Mouse (Mus musculus) bone marrow, adult 2 months (tissue): ENCODE measurements around the gene Rex1bd.

ENCODE experiments used
- CTCF ChIP-seq: fragments of 200-500 bp; IDR thresholded peaks from 2 replicates; pipeline ENCODE4 v1.5.1; 2011; ENCODE audit warnings: low read length, control low read depth; ENCODE audit not compliant: control insufficient read depth, insufficient read depth
- POLR2A ChIP-seq: fragments of 200-500 bp; IDR thresholded peaks from 2 replicates; pipeline ENCODE4 v1.6.1; 2011; ENCODE audit warnings: low read depth, mild to moderate bottlenecking, control low read depth, low read length, borderline replicate concordance; ENCODE audit not compliant: control insufficient read depth

- no peak for TF ChIP-seq CTCF
- TF ChIP-seq POLR2A, result no peak
These were observed 12.5 kb upstream of the Rex1bd start for GRCm38 (mm10) chr8:70519043-70519442.
